Comparison of ENCODE assay signal across 8 mouse cellular contexts in genomic region chr10:78069101-78070011, GRCm38 (mm10). TPM values are rescaled to one million over a fixed set of nuclear protein-coding genes. Genes with fewer than 3 reads are reported as not detected.
A peak's percentile ranks its signal among the peaks of the same experiment; 100 is the strongest.
DNase-seq lines count a peak whose midpoint lies in the region; ATAC-seq and TF ChIP-seq lines count a peak whose summit lies in the region.

Icosl (plus strand) TSS chr10:78069302.

- H3K27me3 ChIP-seq in intestine, embryonic 16.5 days (replicated peaks; ENCODE audit: control insufficient read depth, insufficient read depth, low read length) = no peaks in the 10 kb centered on the region
- peaks cover 2% of the 10 kb centered on the region; the same call in 1 of the 2 replicates for H3K27me3 ChIP-seq in limb, embryonic 11.5 days (ENCODE audit: control insufficient read depth, insufficient read depth, low read length)
- H3K27me3 ChIP-seq in midbrain, embryonic 11.5 days (ENCODE audit: control insufficient read depth, insufficient read depth, low read length) = peaks cover 3% of the 10 kb centered on the region
- H3K27me3 ChIP-seq in small intestine, adult 2 months (ENCODE audit: control insufficient read depth, insufficient read depth, low read length) = no peaks in the 10 kb centered on the region

- peak; percentile 94 for ATAC-seq in intestine, embryonic 16.5 days
- ATAC-seq in limb, embryonic 11.5 days (ENCODE audit: insufficient number of reproducible peaks, low FRiP score, low TSS enrichment, low read depth) = peak; percentile 91
- peak; percentile 91 for ATAC-seq in midbrain, embryonic 11.5 days (ENCODE audit: low FRiP score)

- TF ChIP-seq POLR2A in small intestine, adult 2 months (IDR thresholded peaks at IDR 0.05; ENCODE audit: low read depth, low read length) = peak; percentile 87; the same call in 1 of the 2 replicates

- DNase-seq in adrenal gland, adult 8-10 months = peak; percentile 81
- peak; percentile 83 for DNase-seq in embryo, embryonic 10.5 days (ENCODE audit: low spot score)
- peak; percentile 99 for DNase-seq in heart, adult 11 months
- peak; percentile 82 for DNase-seq in limb, embryonic 11.5 days (ENCODE audit: low spot score)
- DNase-seq in midbrain, embryonic 11.5 days (ENCODE audit: low spot score, missing footprints) = peak; percentile 95
- no peak for DNase-seq in adipocyte (ENCODE audit: low spot score)

- peak within 1 kb of the TSS; percentile 82 for H3K4me3 ChIP-seq in intestine, embryonic 16.5 days (ENCODE audit: low read length)
- H3K4me3 ChIP-seq in limb, embryonic 11.5 days (ENCODE audit: low read depth, low read length) = peak within 1 kb of the TSS; percentile 59
- H3K4me3 ChIP-seq in midbrain, embryonic 11.5 days (ENCODE audit: low read depth, low read length) = peak within 1 kb of the TSS; percentile 45
- H3K4me3 ChIP-seq in small intestine, adult 2 months (ENCODE audit: low read depth, low read length) = peak within 1 kb of the TSS; percentile 69

- peak within 1 kb of the TSS; percentile 74 for H3K27ac ChIP-seq in intestine, embryonic 16.5 days (ENCODE audit: low read length)
- H3K27ac ChIP-seq in limb, embryonic 11.5 days (replicated peaks; ENCODE audit: low read depth, low read length) = no peak within 1 kb of the TSS
- no peak within 1 kb of the TSS for H3K27ac ChIP-seq in midbrain, embryonic 11.5 days (ENCODE audit: low read depth, low read length)
- peak within 1 kb of the TSS; percentile 57 for H3K27ac ChIP-seq in small intestine, adult 2 months (ENCODE audit: insufficient read depth, low read depth, low read length)

- TF ChIP-seq CTCF in small intestine, adult 2 months (IDR thresholded peaks at IDR 0.05; ENCODE audit: extremely low read depth, insufficient read length, insufficient replicate concordance, low read depth, low read length) = peak; percentile 59

- H3K4me1 ChIP-seq in intestine, embryonic 16.5 days (ENCODE audit: control insufficient read depth, insufficient read depth, low read length) = peaks cover 6% of the 10 kb centered on the region; the same call in 1 of the 2 replicates
- H3K4me1 ChIP-seq in limb, embryonic 11.5 days (ENCODE audit: control insufficient read depth, insufficient read depth, low read length) = 0 out of 2 replicates have a peak, but pooled peaks cover 3% of the 10 kb centered on the region
- no peaks in the 10 kb centered on the region for H3K4me1 ChIP-seq in midbrain, embryonic 11.5 days (ENCODE audit: control insufficient read depth, insufficient read depth, low read length)
- H3K4me1 ChIP-seq in small intestine, adult 2 months (ENCODE audit: control insufficient read depth, insufficient read depth, insufficient read length, low read length) = peaks cover 5% of the 10 kb centered on the region; the same call in 1 of the 2 replicates

- H3K9me3 ChIP-seq in intestine, embryonic 16.5 days (ENCODE audit: control insufficient read depth, low read length) = no peaks in the 10 kb centered on the region
- H3K9me3 ChIP-seq in limb, embryonic 11.5 days (ENCODE audit: control insufficient read depth, low read length) = no peaks in the 10 kb centered on the region
- no peaks in the 10 kb centered on the region for H3K9me3 ChIP-seq in midbrain, embryonic 11.5 days (ENCODE audit: control insufficient read depth, low read length)

- under 1% methylated on average over 66 of the region's 66 CpGs for WGBS in intestine, embryonic 16.5 days
- under 1% methylated on average over 66 of the region's 66 CpGs for WGBS in limb, embryonic 11.5 days
- WGBS in midbrain, embryonic 11.5 days = under 1% methylated on average over 66 of the region's 66 CpGs
- WGBS in small intestine, adult 2 months = under 1% methylated on average over 66 of the region's 66 CpGs

- peak within 1 kb of the TSS; percentile 82 for H3K9ac ChIP-seq in intestine, embryonic 16.5 days (ENCODE audit: low read depth, low read length)
- H3K9ac ChIP-seq in limb, embryonic 11.5 days (ENCODE audit: low read length) = peak within 1 kb of the TSS; percentile 72
- H3K9ac ChIP-seq in midbrain, embryonic 11.5 days (ENCODE audit: low read length) = peak within 1 kb of the TSS; percentile 47

- no peaks in the 10 kb centered on the region for H3K36me3 ChIP-seq in intestine, embryonic 16.5 days (ENCODE audit: control insufficient read depth, insufficient read depth, low read length)
- no peaks in the 10 kb centered on the region for H3K36me3 ChIP-seq in limb, embryonic 11.5 days (ENCODE audit: control insufficient read depth, insufficient read depth, low read length)
- H3K36me3 ChIP-seq in midbrain, embryonic 11.5 days (ENCODE audit: control insufficient read depth, insufficient read depth, low read length) = no peaks in the 10 kb centered on the region
- H3K36me3 ChIP-seq in small intestine, adult 2 months (ENCODE audit: control insufficient read depth, insufficient read depth, low read length) = peaks cover 15% of the 10 kb centered on the region; the same call in 1 of the 2 replicates

- H3K4me2 ChIP-seq in intestine, embryonic 16.5 days (ENCODE audit: low read depth, low read length) = peak within 1 kb of the TSS; percentile 98
- H3K4me2 ChIP-seq in limb, embryonic 11.5 days (ENCODE audit: low read depth, severe bottlenecking) = peak within 1 kb of the TSS; percentile 95
- peak within 1 kb of the TSS; percentile 63 for H3K4me2 ChIP-seq in midbrain, embryonic 11.5 days

RNA-seq across cellular contexts. Expression of gene Icosl, which starts in this region (rescaled TPM):
- 10 to 100 TPM; 17.7 to 20.6 (median 18.7) TPM for total RNA-seq in adrenal gland, adult 8-10 months (2022)
- polyA plus RNA-seq in intestine, embryonic 16.5 days (2015; fragmentation: Nextera tagmentation; extraction: Ambion mirVana) = 5.9 and 6.7 TPM in 2 replicates
- polyA plus RNA-seq in limb, embryonic 11.5 days (2014; fragmentation: Nextera tagmentation; extraction: Ambion mirVana) = 2.6 and 2.7 TPM in 2 replicates
- polyA plus RNA-seq in midbrain, embryonic 11.5 days (2014; fragmentation: Nextera tagmentation; extraction: Ambion mirVana) = 1.2 and 2.5 TPM in 2 replicates
- polyA plus RNA-seq in small intestine, adult 2 months (2012; rRNA removed) = 6.8 and 9.7 TPM in 2 replicates

Comparison
In these comparisons a context has a peak if more than half of its experiments do, and no peak if none do; other contexts are left out.
1. H3K27ac ChIP-seq: peak in intestine, embryonic 16.5 days (single experiment) and small intestine, adult 2 months (single experiment); none in limb, embryonic 11.5 days (single experiment) and midbrain, embryonic 11.5 days (single experiment).
2. Peak in every context shown above with its lines, with median percentiles within 50 percentile points of each other: ATAC-seq, H3K4me2 ChIP-seq, H3K4me3 ChIP-seq and H3K9ac ChIP-seq.